Mouse (Mus musculus) intestine, embryonic 14.5 days (tissue): ENCODE measurements at regions not wholly inside any gene's neighbourhood (a gene's known extent, or its start where the extent isn't known, plus 50 kb on each side); places are given as distances from the start of the nearest gene placed in this dataset.

Source experiments
- ATAC-seq: fragments of 200-750 bp; cut with Nextera tagmentation; replicated peaks from 2 replicates; pipeline ENCODE4 v1.8.0; 2017; ENCODE audit warnings: low read depth, moderate number of reproducible peaks, moderate TSS enrichment, moderate library complexity; ENCODE audit not compliant: low FRiP score, low TSS enrichment
- DNase-seq: peaks from one replicate; pipeline ENCODE4 v3.0.0-alpha.2; 2018; ENCODE audit warnings: low spot score
- H3K27ac ChIP-seq: fragments of 300-500 bp; sonication (generic); 2 replicates; pipeline ENCODE4 v1.5.1; 2014; ENCODE audit warnings: low read depth, mild to moderate bottlenecking, control low read depth
- H3K27me3 ChIP-seq: fragments of 300-500 bp; sonication (generic); replicated peaks from 2 replicates; pipeline ENCODE4 v1.6.1; 2014; ENCODE audit warnings: low read length, control low read depth; ENCODE audit not compliant: control insufficient read depth, insufficient read depth
- H3K36me3 ChIP-seq: fragments of 300-500 bp; sonication (generic); 2 replicates; pipeline ENCODE4 v1.6.1; 2014; ENCODE audit warnings: low read length, control low read depth; ENCODE audit not compliant: control insufficient read depth, insufficient read depth
- H3K4me1 ChIP-seq: fragments of 300-500 bp; sonication (generic); replicated peaks from 2 replicates; pipeline ENCODE4 v1.6.1; 2014; ENCODE audit warnings: low read length, control low read depth, mixed read lengths; ENCODE audit not compliant: control insufficient read depth, insufficient read depth
- H3K4me2 ChIP-seq: fragments of 300-500 bp; sonication (generic); 2 replicates; pipeline ENCODE4 v1.6.1; 2014; ENCODE audit warnings: low read length
- H3K4me3 ChIP-seq: fragments of 300-500 bp; sonication (generic); 2 replicates; pipeline ENCODE4 v1.5.1; 2014; ENCODE audit warnings: low read depth, low read length, control low read depth, mixed read lengths
- H3K9ac ChIP-seq: fragments of 300-500 bp; sonication (generic); 2 replicates; pipeline ENCODE4 v1.6.1; 2014; ENCODE audit warnings: mild to moderate bottlenecking, low read length
- H3K9me3 ChIP-seq: fragments of 300-500 bp; sonication (generic); 2 replicates; pipeline ENCODE4 v1.6.1; 2016; ENCODE audit warnings: low read length, control low read depth; ENCODE audit not compliant: control insufficient read depth
- WGBS: fragments of 180-500 bp; shearing (Covaris S2); extraction: QIAGEN DNeasy Blood & Tissue Kit; methylation state at CpG from one replicate; pipeline ENCODE4 v1.1.7; 2014; 5-methylcytosine and 5-hydroxymethylcytosine counted together

DNA sequence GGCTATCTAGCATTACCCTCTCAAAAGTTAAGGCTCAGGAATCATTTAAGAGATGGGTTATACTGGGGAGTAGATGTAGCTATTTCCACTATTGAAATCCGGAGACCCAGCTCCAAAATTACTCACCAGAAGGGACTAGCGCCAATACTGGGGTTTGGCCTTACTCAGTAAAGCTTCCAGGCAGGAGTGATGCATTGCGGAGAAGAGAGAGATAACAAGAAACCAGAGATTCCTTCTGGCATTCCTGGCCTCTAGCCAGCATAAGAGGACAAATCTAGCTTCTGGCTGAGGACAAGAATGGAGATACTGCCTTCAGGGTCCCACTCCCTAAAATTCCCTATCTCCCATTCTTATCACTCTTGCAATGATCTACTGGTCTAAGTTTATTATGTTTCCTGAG, 95.7 kb upstream of the Zbtb20 start:
- Histone ChIP-seq H3K4me1 (peaks cover 16% of the 10 kb centered on the region), H3K36me3 (no peaks in the 10 kb centered on the region), H3K4me3 (no peak overlapping the region), H3K4me2 (no peak overlapping the region), H3K27me3 (no peaks in the 10 kb centered on the region), H3K27ac (no peak overlapping the region), H3K9me3 (no peaks in the 10 kb centered on the region), H3K9ac (no peak overlapping the region)
- 71% methylated on average over 3 of the region's 3 CpGs for WGBS
- DNase-seq (no peak), ATAC-seq (no peak)

DNA sequence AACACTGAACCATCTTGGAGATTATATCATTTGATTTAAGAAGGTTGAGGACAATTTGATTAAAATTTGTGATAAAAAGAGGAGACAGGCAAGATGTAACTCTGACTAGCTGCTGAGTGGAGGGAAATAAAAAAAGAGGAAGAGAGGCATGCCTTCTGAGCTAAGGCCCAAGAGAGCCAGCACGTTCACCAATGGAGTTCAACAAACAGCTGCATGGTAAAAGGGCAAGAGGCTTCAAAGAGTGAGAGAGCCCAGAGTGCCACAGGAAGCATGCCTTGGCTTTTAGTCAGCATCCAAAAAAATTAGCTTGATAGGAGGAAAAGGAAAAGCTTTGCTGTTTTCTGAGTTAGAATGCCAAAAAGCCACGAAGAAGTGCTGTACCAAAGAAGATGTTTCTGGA, 103.0 kb upstream of the Zbtb20 start:
- WGBS: 75% methylated on average over 2 of the region's 2 CpGs
- H3K27ac ChIP-seq: no peak overlapping the region
- no peak overlapping the region for H3K4me2 ChIP-seq
- H3K9me3 ChIP-seq: no peaks in the 10 kb centered on the region
- DNase-seq: no peak
- no peaks in the 10 kb centered on the region for H3K4me1 ChIP-seq
- no peaks in the 10 kb centered on the region for H3K27me3 ChIP-seq
- no peak for ATAC-seq
- no peak overlapping the region for H3K9ac ChIP-seq
- no peaks in the 10 kb centered on the region for H3K36me3 ChIP-seq
- no peak overlapping the region for H3K4me3 ChIP-seq

DNA sequence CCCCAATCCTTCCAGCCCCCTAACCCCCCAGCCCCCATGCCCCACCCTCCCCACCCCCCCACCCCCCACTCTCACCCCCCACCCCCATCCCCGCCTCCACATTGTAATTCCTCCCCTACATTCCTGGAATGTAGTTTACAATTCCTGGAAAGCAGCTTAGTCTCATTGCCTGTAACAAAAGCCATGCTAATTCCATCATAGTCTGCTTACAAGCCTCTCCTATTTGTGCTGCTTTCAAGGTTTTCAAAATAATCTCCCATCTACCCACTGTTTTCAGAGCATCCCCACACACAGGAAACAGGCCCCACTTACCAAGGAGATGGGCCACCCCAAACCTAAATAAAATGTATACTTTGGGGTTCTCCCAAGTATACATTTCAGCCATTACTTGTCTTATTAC, 105.5 kb upstream of the Zbtb20 start:
- Histone ChIP-seq H3K4me2 (no peak overlapping the region), H3K4me1 (no peaks in the 10 kb centered on the region), H3K9ac (no peak overlapping the region), H3K27me3 (no peaks in the 10 kb centered on the region), H3K36me3 (no peaks in the 10 kb centered on the region), H3K4me3 (no peak overlapping the region), H3K9me3 (no peaks in the 10 kb centered on the region), H3K27ac (no peak overlapping the region)
- WGBS: 60% methylated on average over 1 of the region's 1 CpGs
- ATAC-seq: no peak
- no peak for DNase-seq

DNA sequence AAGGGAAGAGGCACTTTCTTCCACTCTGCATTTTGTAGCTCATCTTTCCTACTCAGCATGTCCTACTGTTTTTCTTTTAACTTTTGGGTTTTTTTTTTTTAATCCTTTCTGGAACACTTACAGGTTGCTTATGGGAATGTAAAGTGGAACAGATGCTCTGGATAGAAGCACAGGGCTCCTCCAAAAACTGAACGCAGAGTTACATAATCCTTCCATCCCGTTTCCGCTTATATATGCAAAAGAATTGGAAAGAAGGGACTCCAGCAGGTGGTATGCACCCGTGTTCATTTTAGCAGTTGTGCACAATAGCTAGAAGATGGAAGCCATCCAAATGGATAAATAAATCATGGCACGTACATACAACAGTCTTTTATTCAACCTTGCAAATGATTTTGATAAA, 127.0 kb upstream of the Zbtb20 start:
- DNase-seq (no peak), ATAC-seq (no peak)
- no peak overlapping the region for H3K4me2 ChIP-seq
- H3K36me3 ChIP-seq: no peaks in the 10 kb centered on the region
- H3K27me3 ChIP-seq: no peaks in the 10 kb centered on the region
- no peak overlapping the region for H3K27ac ChIP-seq
- H3K4me3 ChIP-seq: no peak overlapping the region
- H3K9ac ChIP-seq: no peak overlapping the region
- H3K9me3 ChIP-seq: no peaks in the 10 kb centered on the region
- peaks cover 4% of the 10 kb centered on the region; the same call in 1 of the 2 replicates for H3K4me1 ChIP-seq
- 81% methylated on average over 5 of the region's 5 CpGs for WGBS

DNA sequence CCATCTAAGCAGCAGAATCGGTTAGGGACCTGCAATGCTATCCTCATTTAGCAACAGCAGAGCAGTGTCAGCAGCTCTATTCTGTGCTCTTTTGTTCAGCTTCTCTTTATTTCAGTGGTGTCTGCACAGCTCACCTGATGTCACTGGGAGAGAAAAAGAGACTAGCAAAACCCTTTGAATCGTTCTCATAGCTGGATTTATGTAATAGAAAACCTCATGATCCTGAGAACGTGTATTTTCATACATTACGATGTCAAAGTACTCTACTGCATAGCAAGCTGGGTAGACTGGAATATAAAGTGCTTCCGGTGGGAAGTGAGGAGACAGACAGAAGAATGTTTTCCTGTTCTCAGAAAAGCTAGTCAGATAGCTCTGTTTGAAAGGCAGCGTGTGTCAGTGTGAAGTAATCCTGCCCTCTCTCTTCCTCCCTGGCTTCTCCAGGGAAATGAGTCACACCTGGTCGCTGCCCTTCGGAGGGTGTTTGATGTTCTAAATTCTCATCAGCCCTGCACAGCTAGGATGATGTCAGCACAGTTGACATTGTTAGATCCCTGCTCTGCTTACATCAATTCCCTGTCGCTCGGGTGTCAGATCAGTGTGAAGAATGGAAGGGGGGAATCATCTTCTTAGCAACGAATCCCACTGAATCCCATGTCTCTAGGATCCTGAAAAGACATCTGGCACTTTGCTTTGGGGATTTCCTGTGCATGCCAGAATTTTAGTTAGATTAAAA, 129.6 kb upstream of the Zbtb20 start:
- peaks cover 4% of the 10 kb centered on the region; the same call in 1 of the 2 replicates for H3K4me1 ChIP-seq
- H3K27me3 ChIP-seq: no peaks in the 10 kb centered on the region
- peak; percentile 51 for DNase-seq
- H3K36me3 ChIP-seq: no peaks in the 10 kb centered on the region
- H3K4me3 ChIP-seq: no peak overlapping the region
- no peak overlapping the region for H3K9ac ChIP-seq
- no peaks in the 10 kb centered on the region for H3K9me3 ChIP-seq
- H3K4me2 ChIP-seq: peak overlapping the region; percentile 20
- ATAC-seq: no peak
- WGBS: 26% methylated on average over 11 of the region's 11 CpGs
- no peak overlapping the region for H3K27ac ChIP-seq

DNA sequence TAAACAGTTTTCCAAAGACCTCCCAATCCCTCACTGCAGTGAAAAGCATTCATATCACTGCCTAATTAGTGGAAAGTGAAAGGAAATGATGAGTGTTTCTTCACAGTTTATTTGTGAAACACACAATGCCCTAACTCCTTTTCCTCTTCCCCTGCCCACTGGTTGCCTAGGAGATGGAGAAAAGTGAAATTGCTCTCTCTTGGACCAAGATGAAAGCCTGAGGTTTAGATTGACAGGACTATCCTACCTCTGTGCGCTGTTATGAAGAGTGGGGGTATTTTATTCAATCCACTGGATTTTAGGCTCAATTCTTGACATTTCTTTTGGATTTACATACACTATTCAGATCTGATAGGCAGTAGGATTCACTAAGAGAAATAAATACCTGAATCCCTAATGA, 132.1 kb upstream of the Zbtb20 start:
- no peak for DNase-seq
- Histone ChIP-seq H3K4me2 (no peak overlapping the region), H3K4me3 (no peak overlapping the region), H3K27ac (no peak overlapping the region), H3K36me3 (no peaks in the 10 kb centered on the region), H3K9me3 (no peaks in the 10 kb centered on the region), H3K27me3 (no peaks in the 10 kb centered on the region), H3K9ac (no peak overlapping the region), H3K4me1 (peaks cover 4% of the 10 kb centered on the region; the same call in 1 of the 2 replicates)
- ATAC-seq: no peak
- 97% methylated on average over 1 of the region's 1 CpGs for WGBS

DNA sequence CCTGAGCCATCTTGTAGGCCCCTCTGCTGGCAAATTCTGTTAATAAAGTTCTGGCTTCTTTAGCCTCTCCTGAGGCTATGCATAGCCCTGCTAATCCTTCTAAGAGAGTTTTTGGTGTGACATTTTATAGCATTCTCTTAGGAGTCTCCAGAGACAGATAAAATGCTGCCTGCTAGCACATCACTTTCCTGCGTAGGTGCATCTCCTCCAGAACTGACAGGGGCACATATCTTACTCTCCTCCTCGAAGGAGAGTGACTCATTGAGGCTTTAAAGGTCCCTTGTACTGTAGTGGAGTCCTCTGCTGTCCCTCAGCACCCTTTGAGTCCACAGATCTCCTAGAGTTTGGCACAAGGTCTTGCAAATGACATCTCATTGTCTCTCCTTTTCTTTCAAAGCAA, 132.6 kb upstream of the Zbtb20 start:
- no peak for ATAC-seq
- no peak overlapping the region for H3K27ac ChIP-seq
- H3K4me3 ChIP-seq: no peak overlapping the region
- DNase-seq: no peak
- H3K36me3 ChIP-seq: no peaks in the 10 kb centered on the region
- H3K27me3 ChIP-seq: no peaks in the 10 kb centered on the region
- H3K9ac ChIP-seq: no peak overlapping the region
- no peaks in the 10 kb centered on the region for H3K9me3 ChIP-seq
- H3K4me2 ChIP-seq: no peak overlapping the region
- peaks cover 4% of the 10 kb centered on the region; the same call in 1 of the 2 replicates for H3K4me1 ChIP-seq
- WGBS: 70% methylated on average over 2 of the region's 2 CpGs

DNA sequence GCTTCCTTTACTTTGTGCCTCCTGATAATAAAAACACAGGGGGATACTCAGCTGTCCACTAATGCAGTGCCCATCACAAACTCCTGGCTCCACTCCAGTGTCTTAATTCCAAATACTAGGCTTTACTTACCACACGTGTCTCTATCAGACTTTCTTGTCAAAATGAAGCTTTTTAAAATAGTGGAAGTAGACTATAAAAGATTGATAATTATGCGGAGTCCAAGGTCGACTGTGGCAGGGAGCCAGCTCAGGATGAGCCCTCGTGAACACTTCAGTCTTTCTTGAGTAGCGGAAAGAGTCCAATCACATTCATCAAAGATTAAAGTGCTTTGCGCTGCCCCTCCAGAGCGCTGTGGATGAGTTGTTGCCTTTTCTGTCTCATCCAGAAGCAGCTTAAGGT, 147.9 kb upstream of the Zbtb20 start:
- no peaks in the 10 kb centered on the region for H3K9me3 ChIP-seq
- 74% methylated on average over 7 of the region's 7 CpGs for WGBS
- ATAC-seq: no peak

DNA sequence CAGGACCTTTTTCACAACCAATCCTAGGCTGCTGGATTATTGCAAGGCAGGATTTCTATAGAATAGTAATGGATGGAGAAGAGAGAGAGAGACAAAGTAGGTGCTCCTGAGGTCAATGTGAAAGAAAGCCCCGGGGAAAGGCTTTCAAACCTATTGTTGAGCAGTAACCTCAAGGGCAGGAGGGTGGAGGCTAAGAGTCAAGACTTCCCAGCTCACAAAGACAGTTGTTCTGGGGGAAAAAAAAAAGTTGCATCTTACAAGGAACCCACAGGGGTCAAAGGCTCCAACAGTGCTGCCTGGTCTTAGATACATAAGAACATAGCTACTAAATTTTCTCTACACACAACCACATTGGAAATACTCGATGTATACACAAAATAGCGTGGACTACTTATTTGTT, 155.8 kb upstream of the Zbtb20 start:
- Histone ChIP-seq H3K27ac (no peak overlapping the region), H3K4me1 (no peaks in the 10 kb centered on the region), H3K36me3 (no peaks in the 10 kb centered on the region), H3K9me3 (no peaks in the 10 kb centered on the region), H3K4me2 (no peak overlapping the region), H3K9ac (no peak overlapping the region), H3K4me3 (no peak overlapping the region), H3K27me3 (no peaks in the 10 kb centered on the region)
- ATAC-seq (no peak), DNase-seq (no peak)
- WGBS: 84% methylated on average over 3 of the region's 3 CpGs

More for the DNA sequence above, 147.9 kb upstream of the Zbtb20 start:
- no peak overlapping the region for H3K9ac ChIP-seq
- H3K4me2 ChIP-seq: no peak overlapping the region
- no peak overlapping the region for H3K4me3 ChIP-seq
- H3K4me1 ChIP-seq: no peaks in the 10 kb centered on the region
- no peaks in the 10 kb centered on the region for H3K27me3 ChIP-seq
- H3K36me3 ChIP-seq: no peaks in the 10 kb centered on the region
- H3K27ac ChIP-seq: no peak overlapping the region
- DNase-seq: no peak
